Mouse (Mus musculus): ENCODE results near the gene Rrnad1.

Rrnad1 gene

DNA sequence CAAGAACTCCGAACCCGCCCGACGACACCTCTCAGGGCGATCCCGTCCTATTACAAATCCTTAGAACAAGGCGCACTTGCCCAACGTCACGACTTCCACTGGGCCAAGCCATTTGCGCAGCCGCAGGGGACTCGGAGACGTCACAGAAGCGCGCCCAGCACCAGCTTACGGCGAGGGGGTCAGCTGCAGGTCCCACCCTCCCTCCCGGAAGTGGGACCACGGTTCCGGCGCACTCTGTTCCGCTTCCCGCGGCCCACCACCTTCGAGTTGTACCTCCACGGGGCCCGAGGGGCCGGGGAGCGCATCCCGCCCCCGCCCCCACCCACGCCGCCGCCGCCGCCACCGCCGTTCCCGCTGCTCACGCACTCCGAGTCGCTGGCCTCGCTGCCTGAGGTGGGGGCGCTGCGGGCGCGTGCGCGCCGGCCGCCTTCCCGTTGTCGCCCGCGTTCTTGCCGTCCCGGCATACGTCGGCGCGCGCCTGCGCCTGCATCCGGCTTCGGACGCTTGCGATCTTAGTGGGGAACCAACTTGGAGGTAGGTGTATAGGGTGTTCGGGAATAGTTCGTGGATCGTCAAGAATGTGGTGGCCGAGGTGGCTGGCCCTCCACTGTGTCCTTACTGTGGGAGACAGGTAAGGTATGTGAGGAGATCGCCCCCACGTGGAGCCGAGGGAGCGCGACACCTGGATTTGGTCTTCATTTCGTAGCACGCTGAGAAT is at the start of gene Rrnad1, which contains the start of gene Isg20l2:
Gene Rrnad1 (minus strand): TSS at position 640 of the 718 bp plus-strand sequence.
Gene Isg20l2 (plus strand): TSS at position 237 of the 718 bp plus-strand sequence.
- DNase-seq (ENCODE audit: low read depth) = peak; percentile 93

DNA sequence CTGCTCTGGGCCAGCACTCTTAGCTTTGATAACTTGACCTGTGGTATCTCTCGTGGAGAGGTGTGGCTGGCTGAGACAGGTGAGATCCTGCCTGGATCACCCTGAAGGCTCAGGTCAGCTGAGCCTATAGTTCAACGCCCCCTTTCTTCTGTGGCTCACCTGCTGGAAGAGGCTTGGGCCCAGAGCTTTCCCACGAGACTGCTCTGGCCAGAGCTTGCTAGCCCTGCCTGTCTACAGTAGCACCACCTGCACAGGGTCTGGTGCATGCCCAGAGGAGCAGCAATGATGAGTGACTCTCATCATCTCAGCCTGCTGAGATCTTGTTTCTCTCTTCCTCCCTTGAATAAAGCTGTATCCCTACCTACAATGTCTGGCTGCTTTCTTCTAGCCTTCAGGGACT is 49.6 kb upstream of the Rrnad1 start:
- DNase-seq (ENCODE audit: low read depth) = no peak

DNA sequence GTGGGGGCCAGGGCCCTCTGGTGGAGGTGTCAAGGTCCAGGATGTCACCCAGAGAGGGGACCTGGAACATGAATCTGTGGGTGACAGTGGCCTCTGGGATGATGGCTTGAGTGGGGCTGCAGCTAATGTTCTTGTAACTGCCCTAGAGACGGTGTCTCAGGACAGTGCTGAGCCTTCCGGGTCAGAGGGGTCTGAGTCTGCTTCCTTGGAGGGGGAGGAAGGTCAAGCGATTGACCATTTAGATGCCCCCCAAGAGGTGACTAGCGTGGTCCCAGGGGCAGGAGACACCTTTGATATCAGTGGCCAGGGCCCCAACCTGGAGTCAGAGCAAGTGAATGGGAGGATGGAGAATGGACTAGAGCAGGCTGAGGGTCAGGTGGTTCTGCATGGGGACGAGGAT is 49.0 kb upstream of the Rrnad1 start:
- DNase-seq (ENCODE audit: low read depth) = no peak

- no peak for DNase-seq (ENCODE audit: low read depth)
Measured at GRCm38 (mm10) chr3:87974381-87974987, 44.0 kb upstream of the Rrnad1 start.

DNA sequence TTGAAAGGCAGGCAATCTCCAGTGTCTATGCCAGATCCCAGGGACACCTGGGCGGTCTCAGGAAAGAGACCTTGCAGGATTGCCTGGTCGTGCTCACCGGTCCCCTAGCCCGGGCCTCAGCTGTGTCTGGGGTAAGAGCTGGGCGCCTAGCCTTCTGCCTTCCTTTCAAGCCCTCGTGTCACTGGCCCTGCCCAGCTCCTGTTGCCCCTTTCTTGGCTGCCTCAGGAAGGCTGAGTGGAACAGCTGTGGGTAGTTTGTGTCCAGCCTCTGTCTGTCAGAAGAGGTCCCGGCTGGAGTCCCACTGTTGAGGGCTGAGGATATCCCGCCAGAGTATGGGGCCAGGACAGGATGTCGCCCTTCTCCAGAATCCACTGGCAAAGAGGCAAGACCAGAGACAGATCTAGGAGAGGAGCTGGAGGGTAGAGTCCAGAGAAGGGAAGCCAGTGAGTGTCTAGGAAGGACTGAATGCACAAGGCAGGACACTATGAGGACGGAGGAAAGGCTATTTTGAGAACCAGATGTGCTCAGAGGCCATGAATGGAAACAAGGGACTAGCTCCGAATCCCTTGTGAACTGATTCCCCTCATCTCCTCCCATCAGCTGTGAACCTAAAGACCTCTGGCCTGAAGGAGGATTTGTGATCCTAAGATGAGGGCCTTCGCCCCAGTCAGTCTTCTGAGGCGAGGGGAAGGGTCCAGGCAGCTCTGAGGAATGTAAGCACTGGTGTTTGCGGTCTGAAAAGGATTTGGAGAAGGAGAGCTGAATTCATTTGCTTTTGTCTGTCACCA is 43.3 kb upstream of the Rrnad1 start:
- DNase-seq (ENCODE audit: low read depth) = no peak

GRCm38 (mm10) chr3:87972776-87973175 is 42.3 kb upstream of the Rrnad1 start:
- DNase-seq (ENCODE audit: low read depth) = no peak

DNA sequence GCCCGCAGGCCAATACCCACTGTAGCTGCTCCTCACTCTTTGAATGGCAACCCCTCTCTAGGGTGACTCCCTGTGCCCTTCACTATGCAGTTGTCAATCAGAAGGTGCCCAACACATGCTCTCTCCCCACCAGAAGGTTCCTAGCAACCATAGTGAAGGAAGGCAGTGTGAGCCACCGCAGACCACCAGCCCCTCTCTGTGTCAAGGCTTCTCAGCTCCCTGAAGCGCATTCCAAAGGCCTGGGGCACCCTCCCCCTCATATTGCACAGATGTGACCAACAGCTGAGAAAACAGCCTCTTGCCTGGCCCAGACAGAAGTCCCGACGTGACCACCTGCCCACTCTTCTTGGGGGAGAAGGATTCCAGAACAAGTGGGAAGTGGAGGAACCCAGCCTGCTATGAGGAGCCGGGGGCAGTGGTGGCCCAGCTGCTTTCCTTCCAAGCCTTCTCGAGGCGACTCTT is 41.7 kb upstream of the Rrnad1 start:
- DNase-seq (ENCODE audit: low read depth) = no peak

GRCm38 (mm10) chr3:87971489-87972202 is 41.1 kb upstream of the Rrnad1 start:
- DNase-seq (ENCODE audit: low read depth) = no peak

GRCm38 (mm10) chr3:87970939-87971488 is 40.5 kb upstream of the Rrnad1 start, which contains the start of gene Nes:
Nes (plus strand) TSS chr3:87971078.
- DNase-seq (ENCODE audit: low read depth) = no peak

- DNase-seq (ENCODE audit: low read depth) = no peak
Measured at GRCm38 (mm10) chr3:87970184-87970938, 39.8 kb upstream of the Rrnad1 start.

DNA sequence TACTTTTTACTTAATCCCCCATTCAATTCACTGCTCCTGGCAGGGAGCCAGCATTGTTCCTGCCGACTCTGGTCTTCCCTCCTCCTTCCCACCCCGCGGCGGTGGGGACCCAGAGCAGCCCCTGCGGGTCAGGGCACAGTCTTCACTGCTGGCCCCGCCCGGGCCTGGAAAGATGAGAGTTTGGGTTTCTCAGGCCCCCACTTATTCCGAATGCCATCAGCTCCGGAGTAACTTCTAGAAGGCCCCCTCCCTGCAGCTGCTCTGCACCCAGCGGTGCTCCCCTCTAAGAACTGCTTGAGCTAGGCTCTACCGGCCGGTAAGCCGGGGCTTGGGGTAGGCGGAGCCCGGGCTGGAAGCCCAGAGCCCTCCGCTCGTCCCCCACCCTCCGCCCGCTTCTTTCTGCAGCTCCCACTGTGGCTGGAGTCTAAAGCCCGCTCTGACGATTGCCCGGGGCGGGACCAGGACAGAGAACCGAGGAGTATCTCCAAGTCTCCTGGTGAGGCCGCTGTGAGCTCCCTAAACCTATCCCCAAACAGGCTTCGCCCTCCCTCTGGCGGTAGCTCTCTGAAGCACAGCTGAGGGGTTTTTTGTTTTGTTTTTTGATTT is 30.2 kb upstream of the Rrnad1 start:
- peak; percentile 85 for DNase-seq (ENCODE audit: low read depth)

DNA sequence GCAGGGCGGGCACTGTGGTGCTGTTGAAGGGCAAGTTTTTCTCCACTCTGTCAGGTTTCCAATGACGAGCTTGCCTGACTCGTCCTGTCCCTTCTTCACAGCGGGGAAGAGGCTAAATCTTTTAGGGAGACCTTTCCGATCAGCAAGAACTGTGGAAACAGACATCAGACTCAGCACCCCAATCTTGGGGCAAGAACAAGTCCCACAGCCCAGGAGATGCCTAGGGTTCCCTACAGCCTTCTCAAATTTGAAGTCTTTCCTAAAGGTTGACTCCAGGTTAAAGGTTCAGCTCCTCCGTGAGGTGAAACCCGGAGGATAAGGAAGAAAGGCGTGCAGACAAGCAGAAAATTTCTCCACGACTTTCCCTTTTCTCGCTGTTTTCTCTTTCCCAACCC is 29.7 kb upstream of the Rrnad1 start:
- no peak for DNase-seq (ENCODE audit: low read depth)

GRCm38 (mm10) chr3:87959371-87959770 is 28.9 kb upstream of the Rrnad1 start:
- no peak for DNase-seq (ENCODE audit: low read depth)

DNA sequence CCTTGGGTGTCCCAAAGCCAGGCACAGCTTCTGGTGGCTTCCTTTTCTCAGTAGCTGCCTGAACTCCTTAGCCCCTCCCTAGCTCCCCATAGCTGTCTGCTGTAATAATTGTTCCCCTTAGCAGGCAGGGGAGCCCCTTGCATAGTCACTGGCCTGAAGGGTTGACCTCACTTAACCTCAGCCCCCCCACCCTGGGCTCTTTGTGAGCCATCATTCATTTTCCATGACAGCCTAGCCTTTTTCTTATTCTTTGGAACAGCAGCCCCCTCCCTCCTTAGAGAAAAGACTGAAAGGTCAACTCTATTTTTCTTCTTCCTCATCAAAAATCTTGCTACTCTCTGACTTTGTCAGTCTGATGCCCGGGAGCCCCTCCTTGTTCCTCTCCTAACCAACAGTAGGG is 28.4 kb upstream of the Rrnad1 start:
- no peak for DNase-seq (ENCODE audit: low read depth)

- no peak for DNase-seq (ENCODE audit: low read depth)
Measured at GRCm38 (mm10) chr3:87958476-87958875, 28.0 kb upstream of the Rrnad1 start.

- no peak for DNase-seq (ENCODE audit: low read depth)
Measured at GRCm38 (mm10) chr3:87958056-87958455, 27.5 kb upstream of the Rrnad1 start.

DNA sequence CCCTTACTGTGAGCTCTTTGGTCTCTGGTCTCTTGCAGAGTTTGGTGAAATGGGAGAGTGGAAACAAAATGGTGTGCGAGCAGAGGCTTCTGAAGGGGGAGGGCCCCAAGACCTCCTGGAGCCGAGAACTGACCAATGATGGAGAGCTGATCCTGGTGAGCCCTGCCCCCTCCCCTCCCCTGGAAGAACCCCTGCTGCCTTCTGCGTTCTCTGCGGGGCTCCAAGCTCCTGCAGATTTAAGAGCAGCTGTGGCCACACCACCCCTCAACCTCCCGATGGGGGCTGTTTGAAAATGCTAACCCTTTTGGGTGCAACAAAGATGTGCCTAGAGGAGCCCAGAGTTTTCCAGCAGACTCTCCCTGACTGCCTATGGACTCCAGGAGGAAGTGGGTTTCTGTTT is 21.9 kb upstream of the Rrnad1 start:
- DNase-seq (ENCODE audit: low read depth) = no peak

DNA sequence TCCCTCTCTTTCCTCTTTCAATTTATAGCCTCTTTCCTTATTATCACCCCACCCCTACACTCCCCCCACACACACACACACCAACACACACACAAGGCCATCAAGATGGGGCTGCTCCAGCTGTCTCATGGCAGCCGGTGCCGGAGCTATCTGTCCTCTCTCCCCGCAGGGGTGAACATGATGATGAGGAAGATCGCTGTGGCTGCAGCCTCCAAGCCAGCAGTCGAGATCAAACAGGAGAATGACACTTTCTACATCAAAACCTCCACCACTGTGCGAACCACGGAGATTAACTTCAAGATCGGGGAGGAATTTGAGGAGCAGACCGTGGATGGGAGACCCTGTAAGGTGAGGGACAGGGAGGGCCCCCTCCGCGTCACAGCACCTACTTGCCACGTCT is 21.4 kb upstream of the Rrnad1 start:
- DNase-seq (ENCODE audit: low read depth) = no peak

- no peak for DNase-seq (ENCODE audit: low read depth)
Measured at GRCm38 (mm10) chr3:87949955-87950515, 19.5 kb upstream of the Rrnad1 start.

DNA sequence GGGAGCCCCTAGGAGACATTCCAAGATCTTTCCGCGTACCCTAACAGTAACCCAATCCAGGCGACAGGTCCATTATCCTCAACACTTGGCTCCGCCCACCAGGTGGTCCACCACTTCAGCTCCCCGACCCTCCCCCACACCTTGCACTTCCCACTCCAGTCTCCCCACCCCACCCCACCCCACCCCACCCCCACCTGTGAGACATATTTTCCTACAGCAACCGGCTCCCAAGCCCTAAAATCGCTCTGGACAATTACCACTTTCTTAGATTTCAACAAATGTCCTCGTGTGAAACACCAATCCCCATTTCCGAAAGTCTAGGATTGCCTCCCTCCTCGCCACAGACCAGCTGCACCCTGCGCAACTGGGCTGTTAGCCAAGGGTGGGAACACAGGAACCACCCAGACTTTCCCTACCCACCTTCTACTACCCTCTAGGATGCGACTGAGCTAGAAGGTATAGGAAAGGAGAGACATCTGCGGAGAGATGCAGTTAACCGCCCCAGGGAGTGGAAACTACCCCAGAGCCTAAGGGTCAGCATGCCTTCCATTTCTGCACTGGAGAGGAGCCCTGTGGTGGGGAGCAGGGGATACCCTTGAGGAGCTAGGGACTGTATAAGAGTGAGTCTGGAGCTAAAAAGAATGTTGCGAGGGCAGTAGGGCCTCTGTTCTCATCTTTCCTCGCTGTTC is 18.9 kb upstream of the Rrnad1 start:
- no peak for DNase-seq (ENCODE audit: low read depth)
